Mouse (Mus musculus) gastrocnemius, postnatal 25 days (tissue): ENCODE data around the gene Wdr82. TPM values are rescaled to one million over a fixed set of nuclear protein-coding genes. Genes with fewer than 3 reads are reported as not detected.
"Not testable (repeated sequence)": the region's sequence is repeated elsewhere in the genome, so short reads cannot be mapped to it uniquely, and the experiment has no call there.

ENCODE experiments used
- DNase-seq: peaks from one replicate; pipeline ENCODE4 v3.0.0; 2022
- total RNA-seq, 2 experiments: library from RNA; stranded (reverse); gene quantifications; 1 replicate in 1 of 2; 2 replicates in 1 of 2; pipeline ENCODE4 v1.2.3; 2021

Gene Wdr82
- total RNA-seq, 2 experiments from 2014 or later, result 22.4 to 24.3 TPM

DNA sequence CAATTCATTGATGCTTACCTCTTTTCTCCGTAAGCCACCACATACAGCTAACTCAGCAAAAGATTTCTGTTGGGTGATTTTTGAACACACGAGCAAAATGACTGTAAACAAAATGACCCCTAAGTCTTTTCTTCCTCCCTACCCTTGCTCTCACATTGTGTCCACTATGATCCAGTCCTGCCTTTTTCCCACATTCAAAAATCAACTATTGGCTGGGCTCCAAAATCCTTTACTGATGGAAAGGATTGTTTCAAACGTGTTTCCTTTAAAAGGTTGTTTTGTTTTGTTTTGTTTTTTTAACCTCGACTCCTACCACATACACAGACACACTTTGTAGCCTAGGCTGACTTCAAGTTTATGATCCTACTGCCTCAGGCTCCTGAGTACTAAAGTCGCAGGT is 10.3 kb upstream of the Wdr82 start:
- no peak for DNase-seq

DNA sequence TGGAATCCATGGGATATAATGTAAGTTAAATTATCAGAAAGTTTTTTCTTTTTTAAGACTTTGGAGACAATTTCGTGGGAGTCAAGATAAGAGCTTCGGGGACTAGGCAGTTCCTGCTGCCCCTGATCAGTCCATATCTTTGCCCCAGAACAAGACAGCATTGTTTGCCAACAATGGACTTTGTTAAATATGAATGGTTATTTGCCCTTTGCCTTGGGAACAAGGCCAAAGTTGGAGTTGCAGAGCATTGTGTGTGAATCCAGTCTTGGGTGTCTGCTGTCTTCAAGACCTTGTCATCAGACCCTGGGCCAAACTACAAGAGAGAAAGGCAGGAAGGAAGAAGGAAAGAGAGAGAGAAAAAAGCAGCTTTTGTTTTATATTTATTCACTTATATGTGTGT is 4.0 kb upstream of the Wdr82 start:
- DNase-seq, result no peak

- no peak for DNase-seq
Observed at GRCm38 (mm10) chr9:106167241-106167640, 3.5 kb upstream of the Wdr82 start.

DNA sequence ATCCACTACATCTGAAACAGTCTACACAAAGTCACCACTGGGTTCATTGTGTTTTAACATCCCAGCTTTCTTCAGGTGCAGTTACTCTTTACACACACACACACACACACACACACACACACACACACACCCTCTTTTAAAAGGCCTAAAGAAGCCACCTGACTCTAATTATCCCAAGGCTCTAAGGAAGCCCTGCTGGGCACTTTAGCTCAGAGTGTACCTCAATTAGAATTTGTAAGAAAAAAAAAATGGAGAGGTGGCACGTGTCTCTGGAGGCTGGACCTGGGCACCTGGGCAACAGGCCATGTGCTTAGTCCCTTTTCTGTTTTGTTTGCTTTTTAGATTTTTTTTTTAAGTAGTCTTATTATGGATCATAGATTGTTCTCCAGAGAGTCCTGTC is 3.0 kb upstream of the Wdr82 start:
- DNase-seq, result no peak

GRCm38 (mm10) chr9:106169006-106169405 is 1.7 kb upstream of the Wdr82 start:
- DNase-seq, result not testable (repeated sequence)

- no peak for DNase-seq
Observed at GRCm38 (mm10) chr9:106169917-106170316, 811 bp upstream of the Wdr82 start.

GRCm38 (mm10) chr9:106171346-106172158 is 824 bp downstream of the Wdr82 start:
- DNase-seq, result peak; percentile 62

GRCm38 (mm10) chr9:106172527-106172926 is 1.8 kb downstream of the Wdr82 start:
- DNase-seq, result no peak

DNA sequence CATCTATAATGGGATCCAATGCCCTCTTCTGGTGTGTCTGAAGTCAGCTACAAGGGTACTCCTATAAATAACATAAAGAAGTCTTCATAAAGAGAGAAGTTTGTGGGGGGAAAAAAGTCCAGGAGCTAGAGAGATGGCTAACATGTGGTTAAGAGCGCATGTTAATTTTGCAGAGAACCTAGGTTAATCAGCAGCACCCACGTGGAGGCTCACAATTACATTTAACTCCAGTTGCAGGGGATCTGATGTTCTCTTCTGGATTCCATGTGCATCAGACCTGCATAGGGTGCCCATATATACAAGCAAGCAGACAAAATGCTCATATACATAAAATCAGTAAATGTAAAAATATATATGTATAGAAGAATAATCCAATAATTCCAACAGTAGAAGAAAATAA is 2.6 kb downstream of the Wdr82 start:
- DNase-seq, result no peak

DNA sequence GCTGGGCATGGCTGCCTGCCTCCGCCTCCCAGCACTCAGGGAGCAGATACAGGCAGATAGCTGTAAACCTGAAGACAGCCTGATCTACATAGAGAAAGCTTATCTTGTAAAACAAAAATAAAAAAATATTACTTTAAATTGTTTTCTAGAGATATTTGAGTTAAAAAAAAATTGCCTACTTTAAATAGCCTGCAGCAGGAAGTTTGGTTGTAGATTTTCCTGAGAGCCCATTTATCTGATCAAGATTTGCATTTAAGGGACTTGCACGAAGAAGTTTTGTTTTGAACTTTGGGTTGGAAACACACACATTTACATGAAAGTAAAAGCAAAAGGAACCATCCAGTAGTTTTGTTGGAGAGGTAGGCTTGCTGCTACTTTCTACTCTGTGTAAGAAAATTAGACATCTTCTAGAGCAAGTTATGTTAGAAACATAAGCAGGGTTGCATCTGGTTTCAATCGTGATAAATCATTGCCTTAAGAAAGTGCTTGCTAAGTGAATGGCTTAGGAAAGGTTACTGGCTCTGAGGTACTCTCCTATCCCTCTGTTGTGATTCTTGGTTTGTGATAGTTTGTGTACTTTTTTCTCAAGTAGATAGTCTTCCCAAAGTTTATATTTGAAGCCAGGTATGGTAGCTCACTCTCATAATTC is 4.9 kb downstream of the Wdr82 start:
- DNase-seq, result no peak

- DNase-seq, result no peak
Observed at GRCm38 (mm10) chr9:106176769-106177168, 6.0 kb downstream of the Wdr82 start.

DNA sequence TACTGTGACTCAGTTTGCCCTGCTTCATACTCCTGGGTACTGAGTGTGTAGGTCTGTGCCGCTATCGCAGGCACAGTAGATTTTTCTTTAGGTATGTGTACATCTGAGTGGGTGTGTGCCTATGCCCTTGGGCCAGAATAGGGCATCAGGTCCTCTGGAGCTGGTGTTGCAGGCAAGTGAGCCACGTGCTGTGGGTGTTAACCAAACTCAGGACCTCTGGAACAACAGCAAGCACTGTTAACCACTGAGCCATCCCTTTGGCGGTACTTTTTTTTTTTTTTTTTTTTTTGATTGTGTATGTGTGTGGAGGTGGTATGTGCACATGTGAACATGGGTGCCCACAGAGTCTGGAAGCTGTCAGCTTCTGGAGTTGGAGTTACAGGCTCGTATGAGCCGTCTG is 7.1 kb downstream of the Wdr82 start:
- DNase-seq, result no peak

DNA sequence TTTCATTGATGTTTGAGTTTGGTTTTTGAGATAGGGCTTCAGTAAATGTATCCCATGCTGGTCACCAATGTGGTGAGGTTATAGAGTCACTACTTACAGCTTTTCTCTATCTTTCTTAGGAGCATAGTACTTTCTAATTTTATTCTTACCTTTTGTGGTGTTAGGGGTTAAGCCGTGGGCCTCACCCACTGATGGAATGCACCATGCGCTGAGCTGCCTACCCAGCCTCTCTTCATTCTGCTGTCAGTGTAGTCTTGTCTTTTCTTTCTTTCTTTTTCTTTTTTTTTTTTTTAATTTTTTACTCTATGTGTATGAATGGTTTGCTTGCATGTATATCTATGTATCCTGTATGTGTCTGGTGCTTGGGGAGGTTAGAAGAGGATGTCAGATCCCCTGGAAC is 8.7 kb downstream of the Wdr82 start:
- no peak for DNase-seq

DNA sequence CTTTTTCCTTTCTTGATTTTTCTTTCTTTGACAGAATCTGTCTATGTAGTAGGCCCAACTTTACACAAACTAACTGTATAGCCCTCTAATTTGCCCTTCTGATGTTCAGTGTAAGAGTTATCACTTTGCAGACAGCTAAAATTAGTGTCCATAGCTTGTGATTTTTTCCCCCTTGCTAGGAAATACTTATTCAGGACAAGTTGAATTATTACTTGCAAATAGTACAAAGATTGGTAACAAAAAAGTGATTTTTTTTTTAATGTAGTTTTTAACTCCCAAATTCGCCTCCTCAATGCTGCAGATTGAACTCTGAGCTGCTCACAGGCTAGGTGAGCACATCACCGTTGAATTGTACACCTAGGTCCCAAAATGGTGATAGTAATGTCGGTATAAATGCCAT is 9.2 kb downstream of the Wdr82 start:
- no peak for DNase-seq

DNA sequence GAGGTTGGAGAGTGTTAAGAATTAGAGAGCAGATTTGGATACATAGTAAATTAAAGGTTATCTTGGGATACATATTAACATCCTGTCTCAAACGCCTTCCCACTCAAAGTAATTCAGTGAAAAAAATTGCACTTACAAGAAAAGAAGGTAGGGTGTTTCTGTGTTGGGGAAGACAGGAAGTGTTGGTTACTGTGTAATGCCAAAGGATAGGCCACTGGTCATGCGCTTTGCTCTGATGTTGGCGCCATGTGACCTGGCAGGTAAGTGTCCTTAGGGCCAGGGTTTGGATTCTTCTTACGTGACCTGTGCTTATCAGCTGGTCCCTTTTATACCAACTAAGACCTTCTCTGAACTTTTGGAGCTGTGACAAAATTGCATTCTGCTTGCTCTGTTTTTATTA is 11.4 kb downstream of the Wdr82 start:
- no peak for DNase-seq

GRCm38 (mm10) chr9:106183996-106184395 is 13.3 kb downstream of the Wdr82 start:
- DNase-seq, result no peak

DNA sequence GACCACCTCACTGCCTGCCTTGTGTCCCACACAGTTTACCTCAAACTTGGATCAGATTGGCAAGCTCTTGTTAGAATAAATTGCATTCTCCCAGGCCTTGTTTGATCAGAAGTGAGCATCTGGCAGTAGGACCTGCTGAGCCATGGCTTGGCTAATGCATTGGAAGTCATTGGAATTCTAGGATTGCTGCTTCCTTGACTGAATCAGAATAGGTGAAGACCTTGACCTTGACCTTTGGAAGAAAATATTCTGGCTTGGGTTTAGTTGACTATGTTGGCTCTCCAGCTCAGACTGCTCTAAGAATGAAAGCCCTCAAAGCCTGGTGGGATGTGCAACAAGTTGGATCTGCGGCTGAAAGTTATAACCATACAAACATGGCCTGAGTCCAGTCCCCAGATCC is 20.6 kb downstream of the Wdr82 start:
- DNase-seq, result no peak

DNA sequence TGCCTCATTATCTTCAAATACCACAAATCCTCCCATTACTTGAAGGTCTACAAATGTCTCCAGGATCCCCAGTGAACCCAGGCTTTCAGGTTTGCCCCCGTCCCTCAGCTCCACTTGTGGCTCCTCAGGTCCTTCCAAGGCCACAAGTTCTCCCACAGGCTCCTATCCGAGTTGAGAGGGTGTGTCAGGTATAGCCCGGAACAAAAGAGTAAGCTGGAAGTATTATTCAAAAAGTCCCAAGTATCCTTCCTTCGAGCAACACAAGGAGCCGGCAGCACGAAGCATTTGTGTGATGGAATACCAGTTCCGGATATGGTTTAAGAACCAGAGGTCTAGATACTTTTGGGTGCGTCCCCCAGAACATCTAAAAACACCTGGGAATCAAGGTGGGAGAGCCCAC is 21.3 kb downstream of the Wdr82 start:
- no peak for DNase-seq

- no peak for DNase-seq
Observed at GRCm38 (mm10) chr9:106192998-106193397, 22.3 kb downstream of the Wdr82 start.

DNA sequence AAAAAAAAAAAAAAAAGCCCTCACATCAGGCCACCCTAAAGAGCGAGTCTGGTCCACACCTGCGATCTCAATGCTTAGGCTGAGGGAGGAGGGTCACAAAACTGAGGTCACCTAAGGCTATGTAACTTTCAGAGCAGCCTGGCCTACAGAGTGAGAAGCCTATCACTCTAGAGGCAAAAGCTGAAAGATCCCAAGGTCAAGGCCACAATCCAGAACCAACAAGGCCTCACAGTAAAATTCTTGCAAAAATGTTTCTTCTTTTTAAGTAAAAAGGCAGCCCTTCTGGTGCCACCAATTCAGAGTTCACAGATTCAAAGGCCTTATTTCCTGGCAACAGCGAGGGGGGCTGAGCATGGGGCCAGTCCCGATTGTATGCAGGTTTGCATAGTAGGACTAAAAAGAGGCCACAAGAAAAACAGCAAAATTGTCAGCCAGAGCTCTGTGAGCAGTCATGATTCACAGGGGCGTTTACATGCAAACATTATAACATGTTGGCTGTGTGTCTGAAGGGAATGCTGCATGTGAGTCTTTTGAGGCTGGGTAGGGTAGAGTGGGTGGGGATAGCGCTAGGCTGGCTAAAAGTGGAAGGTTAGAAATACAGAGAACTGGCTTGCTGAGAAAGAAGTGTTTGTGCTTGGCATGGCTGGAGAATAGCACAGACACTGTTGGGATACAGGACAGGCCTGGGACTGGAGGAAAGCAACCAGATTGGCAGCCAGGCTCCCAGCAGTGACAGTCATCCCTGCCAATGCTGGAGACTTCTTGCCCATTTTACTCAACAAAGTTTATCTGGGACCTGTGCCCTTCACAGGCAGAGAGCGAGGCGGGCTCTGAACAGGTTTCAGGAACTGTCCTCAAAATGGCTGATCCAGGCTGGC is 23.4 kb downstream of the Wdr82 start:
- DNase-seq, result no peak

- DNase-seq, result no peak
Observed at GRCm38 (mm10) chr9:106195693-106196092, 25.0 kb downstream of the Wdr82 start.

GRCm38 (mm10) chr9:106197081-106197713 is 26.5 kb downstream of the Wdr82 start:
- DNase-seq, result no peak
